Mouse (Mus musculus): ENCODE results near the gene Cherp.

Gene Cherp

GRCm38 (mm10) chr8:72474826-72475546 lies at the start of gene Cherp:
Gene Cherp, minus strand, starts transcription at chr8:72475226.
- peak; percentile 93 for DNase-seq

- DNase-seq = no peak
These were observed 46.9 kb upstream of the Cherp start for GRCm38 (mm10) chr8:72521888-72522287.

GRCm38 (mm10) chr8:72517421-72517988 lies 42.5 kb upstream of the Cherp start:
- DNase-seq = no peak

GRCm38 (mm10) chr8:72513158-72513557 lies 38.1 kb upstream of the Cherp start:
- no peak for DNase-seq

- no peak for DNase-seq
These were observed 37.6 kb upstream of the Cherp start for GRCm38 (mm10) chr8:72512648-72513047.

GRCm38 (mm10) chr8:72507505-72507904 lies 32.5 kb upstream of the Cherp start:
- DNase-seq = no peak

- no peak for DNase-seq
These were observed 29.8 kb upstream of the Cherp start for GRCm38 (mm10) chr8:72504637-72505314.

GRCm38 (mm10) chr8:72504137-72504536 lies 29.1 kb upstream of the Cherp start:
- DNase-seq = no peak

- no peak for DNase-seq
These were observed 25.5 kb upstream of the Cherp start for GRCm38 (mm10) chr8:72500521-72500931.

- DNase-seq = no peak
These were observed 24.7 kb upstream of the Cherp start for GRCm38 (mm10) chr8:72499521-72500284.

GRCm38 (mm10) chr8:72498527-72498926 lies 23.5 kb upstream of the Cherp start:
- DNase-seq = no peak

- no peak for DNase-seq
These were observed 22.9 kb upstream of the Cherp start for GRCm38 (mm10) chr8:72497911-72498310.

- DNase-seq = no peak
These were observed 21.2 kb upstream of the Cherp start for GRCm38 (mm10) chr8:72496217-72496616.

- DNase-seq = no peak
These were observed 20.5 kb upstream of the Cherp start for GRCm38 (mm10) chr8:72495411-72496111.

GRCm38 (mm10) chr8:72493381-72493780 lies 18.4 kb upstream of the Cherp start:
- DNase-seq = no peak

- DNase-seq = peak; percentile 100
These were observed 17.6 kb upstream of the Cherp start for GRCm38 (mm10) chr8:72492622-72493081.

GRCm38 (mm10) chr8:72491680-72492621 lies 16.9 kb upstream of the Cherp start, which contains the start of gene Slc35e1:
Gene Slc35e1, minus strand, starts transcription at chr8:72492614.
- DNase-seq = peak; percentile 39

GRCm38 (mm10) chr8:72491017-72491416 lies 16.0 kb upstream of the Cherp start:
- peak; percentile 26 for DNase-seq

GRCm38 (mm10) chr8:72487014-72487413 lies 12.0 kb upstream of the Cherp start:
- no peak for DNase-seq

- DNase-seq = no peak
These were observed 10.6 kb upstream of the Cherp start for GRCm38 (mm10) chr8:72485456-72486199.

Data from right cerebral cortex, postnatal 4 days (tissue).